Comparison of ENCODE assay signal across 25 mouse cellular contexts in the genomic region with DNA sequence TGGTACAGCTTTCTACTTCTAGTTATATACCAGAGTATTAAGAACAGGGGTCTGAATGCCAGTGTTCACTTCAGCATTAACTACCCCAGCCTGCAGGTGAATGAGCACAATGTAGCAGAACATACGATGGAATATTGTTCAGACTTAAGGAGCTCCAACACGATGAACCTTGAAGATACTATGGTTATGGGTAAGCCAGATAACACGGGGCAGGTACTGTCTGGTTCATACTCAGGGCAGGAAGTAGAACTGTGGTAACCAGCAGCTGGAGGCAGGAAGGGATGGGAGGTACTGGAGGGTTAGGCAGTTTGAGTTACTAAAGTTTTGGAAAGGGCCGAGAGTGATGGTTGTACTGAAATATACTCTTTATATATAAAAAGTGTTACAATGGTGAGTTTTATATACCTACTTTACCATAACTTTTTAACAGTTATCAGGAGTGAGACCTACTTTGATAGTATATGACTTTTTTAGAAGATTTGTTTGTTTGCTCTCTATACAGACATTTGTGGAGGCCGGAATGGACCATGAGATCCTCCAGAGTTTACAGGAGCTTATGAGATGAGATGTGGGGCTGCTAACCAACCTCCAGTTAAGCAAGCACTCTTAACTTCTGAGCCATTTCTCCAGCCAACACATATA. TPM values are rescaled to one million over a fixed set of nuclear protein-coding genes. Genes with fewer than 3 reads are reported as not detected.
DNase-seq lines count a peak whose midpoint lies in the region; ATAC-seq lines count a peak whose summit lies in the region.
"Had no signal": no experiment of that assay in that cellular context is flagged by ENCODE, and none has a peak within 500 bp of the region (broad histone marks: within the 10 kb centered on the region; RNA-seq: fewer than 3 reads in every experiment).

No protein-coding gene starts in this region.

- H3K4me2 ChIP-seq in liver, embryonic 13.5 days: peak overlapping the region; percentile 83
- H3K4me2 ChIP-seq in midbrain, embryonic 14.5 days (ENCODE audit: low read length): no peak overlapping the region

- no peak for ATAC-seq in megakaryocyte, adult 5-6 weeks (ENCODE audit: poor library complexity, severe bottlenecking)
- no peak for ATAC-seq in liver, embryonic 13.5 days (ENCODE audit: low read depth)
- no peak for ATAC-seq in midbrain, embryonic 14.5 days (ENCODE audit: low FRiP score, low TSS enrichment)
- ATAC-seq: midbrain, embryonic 15.5 days had no signal

- peaks cover 39% of the 10 kb centered on the region for H3K36me3 ChIP-seq in megakaryocyte, embryonic 14.5 days (replicated peaks; ENCODE audit: low read length)
- H3K36me3 ChIP-seq in liver, embryonic 13.5 days: peaks cover 35% of the 10 kb centered on the region
- H3K36me3 ChIP-seq in midbrain, embryonic 14.5 days (ENCODE audit: control insufficient read depth, insufficient read depth, low read length): peaks cover 11% of the 10 kb centered on the region

- WGBS in liver, embryonic 13.5 days (ENCODE audit: insufficient replicate concordance): 33% methylated on average over 5 of the region's 5 CpGs
- 94% methylated on average over 5 of the region's 5 CpGs for WGBS in midbrain, embryonic 14.5 days

- H3K9ac ChIP-seq in liver, embryonic 13.5 days: peak overlapping the region; percentile 39
- H3K9ac ChIP-seq in midbrain, embryonic 14.5 days (replicated peaks; ENCODE audit: low read length): no peak overlapping the region
- H3K9ac ChIP-seq: forebrain, embryonic 12.5 days; midbrain, embryonic 15.5 days; neural tube, embryonic 15.5 days had no signal

- H3K27me3 ChIP-seq in megakaryocyte, embryonic 14.5 days (replicated peaks): no peaks in the 10 kb centered on the region
- no peaks in the 10 kb centered on the region for H3K27me3 ChIP-seq in liver, embryonic 13.5 days
- no peaks in the 10 kb centered on the region for H3K27me3 ChIP-seq in midbrain, embryonic 14.5 days (ENCODE audit: control insufficient read depth, insufficient read depth, low read length)
- H3K27me3 ChIP-seq: forebrain, embryonic 12.5 days; midbrain, embryonic 15.5 days; neural tube, embryonic 15.5 days had no signal

- no peaks in the 10 kb centered on the region for H3K9me3 ChIP-seq in megakaryocyte, embryonic 14.5 days
- no peaks in the 10 kb centered on the region for H3K9me3 ChIP-seq in liver, embryonic 13.5 days (replicated peaks)
- H3K9me3 ChIP-seq in midbrain, embryonic 14.5 days (ENCODE audit: control insufficient read depth, low read length): no peaks in the 10 kb centered on the region
- H3K9me3 ChIP-seq: forebrain, embryonic 12.5 days; heart, embryonic 10.5 days; hindbrain, embryonic 10.5 days; midbrain, embryonic 15.5 days; neural tube, embryonic 15.5 days had no signal

- H3K27ac ChIP-seq in liver, embryonic 13.5 days: peak overlapping the region; percentile 11; the same call in 1 of the 2 replicates
- H3K27ac ChIP-seq in midbrain, embryonic 14.5 days (replicated peaks; ENCODE audit: low read depth, low read length): no peak overlapping the region
- H3K27ac ChIP-seq: forebrain, embryonic 12.5 days; heart, embryonic 10.5 days; hindbrain, embryonic 10.5 days; layer of hippocampus, adult 2 months; macrophage; midbrain, embryonic 15.5 days; neural tube, embryonic 15.5 days had no signal

- peaks cover 34% of the 10 kb centered on the region for H3K4me1 ChIP-seq in megakaryocyte, embryonic 14.5 days
- peaks cover 32% of the 10 kb centered on the region for H3K4me1 ChIP-seq in liver, embryonic 13.5 days (replicated peaks)
- peaks cover 9% of the 10 kb centered on the region for H3K4me1 ChIP-seq in midbrain, embryonic 14.5 days (ENCODE audit: control insufficient read depth, insufficient read depth, low read length)

- peak overlapping the region; percentile 64 for H3K4me3 ChIP-seq in megakaryocyte, embryonic 14.5 days (replicated peaks)
- H3K4me3 ChIP-seq in liver, embryonic 13.5 days (replicated peaks): peak overlapping the region; percentile 85
- H3K4me3 ChIP-seq in midbrain, embryonic 14.5 days (replicated peaks; ENCODE audit: low read depth, low read length): no peak overlapping the region
- H3K4me3 ChIP-seq: forebrain, embryonic 12.5 days; heart, embryonic 10.5 days; hindbrain, embryonic 10.5 days; midbrain, embryonic 15.5 days; neural tube, embryonic 15.5 days had no signal

- DNase-seq in T-cell, adult 2 months (ENCODE audit: low spot score): peak; percentile 12
- peak; percentile 16 for DNase-seq in liver, embryonic 13.5 days
- peak; percentile 30 for DNase-seq in thymus, postnatal 4 days
- DNase-seq in midbrain, embryonic 14.5 days: no peak
- no peak for DNase-seq in gastrocnemius, postnatal 4 days (ENCODE audit: low spot score in 2 of 2)
- DNase-seq: adrenal gland, postnatal 36 days; cerebellum, adult 2 months; cerebellum, postnatal 36 days; gastrocnemius, postnatal 14 days; kidney, adult 2 months; kidney, postnatal 14 days; layer of hippocampus, postnatal 36 days; right cerebral cortex, postnatal 14 days had no signal

RNA-seq across cellular contexts. Expression of a gene that starts 2.3 kb away (rescaled TPM):
- polyA plus RNA-seq in megakaryocyte, embryonic 14.5 days (2012; ENCODE audit: insufficient read depth, low replicate concordance): 8.6 and 36.4 TPM in 2 replicates
- total RNA-seq in megakaryocyte, adult 5-6 weeks (2015): 159 and 162 TPM in 2 replicates
- total RNA-seq in megakaryocyte, adult 5-6 weeks (2017): 52.1 and 54.2 TPM in 2 replicates
- polyA plus RNA-seq in liver, embryonic 13.5 days (2015; fragmentation: Nextera tagmentation; extraction: Ambion mirVana): 95.9 and 100 TPM in 2 replicates
- 21.5 and 25.2 TPM in 2 replicates for polyA plus RNA-seq in midbrain, embryonic 14.5 days (2014; fragmentation: Nextera tagmentation; extraction: Ambion mirVana)
- 10 to 100 TPM; 75.3 to 81.4 TPM for total RNA-seq in gastrocnemius, postnatal 4 days (2021)

RNA-seq across cellular contexts. Expression of a gene that starts 15.8 kb away (rescaled TPM):
- 2.3 and 3.1 TPM in 2 replicates for polyA plus RNA-seq in megakaryocyte, embryonic 14.5 days (2012; ENCODE audit: insufficient read depth, low replicate concordance)
- 27.7 and 30.1 TPM in 2 replicates for total RNA-seq in megakaryocyte, adult 5-6 weeks (2015)
- 19.7 and 22.4 TPM in 2 replicates for total RNA-seq in megakaryocyte, adult 5-6 weeks (2017)
- polyA plus RNA-seq in liver, embryonic 13.5 days (2015; fragmentation: Nextera tagmentation; extraction: Ambion mirVana): 11.2 and 14.4 TPM in 2 replicates
- polyA plus RNA-seq in midbrain, embryonic 14.5 days (2014; fragmentation: Nextera tagmentation; extraction: Ambion mirVana): 17.4 and 26.1 TPM in 2 replicates
- total RNA-seq in gastrocnemius, postnatal 4 days (2021): 10 to 100 TPM; 24.3 to 25.3 TPM

RNA-seq across cellular contexts. Expression of a gene that starts 15.8 kb away (rescaled TPM):
- 8.6 and 15.6 TPM in 2 replicates for polyA plus RNA-seq in megakaryocyte, embryonic 14.5 days (2012; ENCODE audit: insufficient read depth, low replicate concordance)
- not detected in 2 replicates for total RNA-seq in megakaryocyte, adult 5-6 weeks (2015)
- total RNA-seq in megakaryocyte, adult 5-6 weeks (2017): not detected in 2 replicates
- polyA plus RNA-seq in liver, embryonic 13.5 days (2015; fragmentation: Nextera tagmentation; extraction: Ambion mirVana): 1.3 and 1.7 TPM in 2 replicates
- 8.9 and 9.6 TPM in 2 replicates for polyA plus RNA-seq in midbrain, embryonic 14.5 days (2014; fragmentation: Nextera tagmentation; extraction: Ambion mirVana)
- total RNA-seq in gastrocnemius, postnatal 4 days (2021): 1 to 10 TPM; 3.5 to 4.2 TPM

RNA-seq across cellular contexts. Expression of a gene that starts 19.5 kb away (rescaled TPM):
- 1.2 and 2.3 TPM in 2 replicates for polyA plus RNA-seq in megakaryocyte, embryonic 14.5 days (2012; ENCODE audit: insufficient read depth, low replicate concordance)
- total RNA-seq in megakaryocyte, adult 5-6 weeks (2015): 5.9 and 6.3 TPM in 2 replicates
- total RNA-seq in megakaryocyte, adult 5-6 weeks (2017): 8.2 and 9.6 TPM in 2 replicates
- 5.3 and 5.9 TPM in 2 replicates for polyA plus RNA-seq in liver, embryonic 13.5 days (2015; fragmentation: Nextera tagmentation; extraction: Ambion mirVana)
- polyA plus RNA-seq in midbrain, embryonic 14.5 days (2014; fragmentation: Nextera tagmentation; extraction: Ambion mirVana): 8.4 and 8.8 TPM in 2 replicates
- 1 to 10 TPM; 4.0 to 5.1 TPM for total RNA-seq in gastrocnemius, postnatal 4 days (2021)

RNA-seq across cellular contexts. Expression of a gene that starts 19.8 kb away (rescaled TPM):
- not detected in 2 replicates for polyA plus RNA-seq in megakaryocyte, embryonic 14.5 days (2012; ENCODE audit: insufficient read depth, low replicate concordance)
- total RNA-seq in megakaryocyte, adult 5-6 weeks (2015): 0.80 TPM in 1 of 2 replicates, not detected in the other
- not detected in 2 replicates for total RNA-seq in megakaryocyte, adult 5-6 weeks (2017)
- 1.2 and 1.7 TPM in 2 replicates for polyA plus RNA-seq in liver, embryonic 13.5 days (2015; fragmentation: Nextera tagmentation; extraction: Ambion mirVana)
- 0.36 TPM in 1 of 2 replicates, not detected in the other for polyA plus RNA-seq in midbrain, embryonic 14.5 days (2014; fragmentation: Nextera tagmentation; extraction: Ambion mirVana)
- total RNA-seq in gastrocnemius, postnatal 4 days (2021): under 1 TPM in 1 of 2 experiments, not detected in 1; 0.49 TPM
- total RNA-seq: adrenal gland, postnatal 36 days; gastrocnemius, postnatal 14 days; left cerebral cortex, postnatal 14 days had no signal
- polyA plus RNA-seq: frontal cortex, adult 2 months; heart, postnatal 0 days; hindbrain, embryonic 10.5 days; macrophage; midbrain, embryonic 15.5 days; neural tube, embryonic 15.5 days had no signal

Comparison
In these comparisons a context has a peak if more than half of its experiments do, and no peak if none do; other contexts are left out.
1. DNase-seq: peak in T-cell, adult 2 months (single experiment), liver, embryonic 13.5 days (single experiment) and thymus, postnatal 4 days (single experiment); none in midbrain, embryonic 14.5 days (single experiment) and gastrocnemius, postnatal 4 days (0 of 2).